Mouse (Mus musculus): ENCODE results near the gene Fam184b. TPM values are rescaled to one million over a fixed set of nuclear protein-coding genes. Genes with fewer than 3 reads are reported as not detected.

The Fam184b gene
- not detected for polyA plus RNA-seq (2014; fragmentation: Illumina TruSeq; extraction: RNeasy Lipid Tissue Mini Kit (QIAGEN cat#74804); ENCODE audit: low read depth, low replicate concordance)

GRCm38 (mm10) chr5:45638806-45639714 is at the start of gene Fam184b:
TSS of gene Fam184b (minus strand) at chr5:45639614.

GRCm38 (mm10) chr5:45669598-45670279 is 30.3 kb upstream of the Fam184b start, which contains the start of gene Ncapg:
TSS of gene Ncapg (plus strand) at chr5:45669919.

GRCm38 (mm10) chr5:45519960-45520808 is 119.2 kb downstream of the Fam184b start, which contains the start of gene Med28:
TSS of gene Med28 (plus strand) at chr5:45520229.

GRCm38 (mm10) chr5:45493191-45494092 is 146.0 kb downstream of the Fam184b start, which contains the start of gene Lap3:
TSS of gene Lap3 (plus strand) at chr5:45493374.

Other genes with a start within 250 kb of the Fam184b start
- gene Qdpr, start 189.4 kb downstream of the Fam184b start, polyA plus RNA-seq (2014; fragmentation: Illumina TruSeq; extraction: RNeasy Lipid Tissue Mini Kit (QIAGEN cat#74804); ENCODE audit: low read depth, low replicate concordance), result 96.3 TPM
- not detected for gene Clrn2, start 185.9 kb downstream of the Fam184b start, polyA plus RNA-seq (2014; fragmentation: Illumina TruSeq; extraction: RNeasy Lipid Tissue Mini Kit (QIAGEN cat#74804); ENCODE audit: low read depth, low replicate concordance)
- gene Lap3, start 146.2 kb downstream of the Fam184b start, polyA plus RNA-seq (2014; fragmentation: Illumina TruSeq; extraction: RNeasy Lipid Tissue Mini Kit (QIAGEN cat#74804); ENCODE audit: low read depth, low replicate concordance), result 62.3 TPM
- 76.9 TPM for gene Med28, start 119.4 kb downstream of the Fam184b start, polyA plus RNA-seq (2014; fragmentation: Illumina TruSeq; extraction: RNeasy Lipid Tissue Mini Kit (QIAGEN cat#74804); ENCODE audit: low read depth, low replicate concordance)
- gene Ncapg, start 30.3 kb upstream of the Fam184b start, polyA plus RNA-seq (2014; fragmentation: Illumina TruSeq; extraction: RNeasy Lipid Tissue Mini Kit (QIAGEN cat#74804); ENCODE audit: low read depth, low replicate concordance), result not detected
- gene Lcorl, start 218.0 kb upstream of the Fam184b start, polyA plus RNA-seq (2014; fragmentation: Illumina TruSeq; extraction: RNeasy Lipid Tissue Mini Kit (QIAGEN cat#74804); ENCODE audit: low read depth, low replicate concordance), result 3.1 TPM

Data from heart, adult 10 weeks (tissue).